Mouse (Mus musculus) stomach, postnatal 0 days (tissue): ENCODE results near the gene Ubn1.
A peak's percentile ranks its signal among the peaks of the same experiment; 100 is the strongest.

ENCODE experiments used
- CTCF ChIP-seq: IDR thresholded peaks from 2 replicates; pipeline ENCODE4 v1.5.1; 2016; ENCODE audit warnings: antibody characterized with exemption, low read depth, mild to moderate bottlenecking, moderate library complexity
- EP300 ChIP-seq: optimal IDR thresholded peaks from 2 replicates; pipeline ENCODE3; 2016; ENCODE audit warnings: antibody characterized with exemption

DNA sequence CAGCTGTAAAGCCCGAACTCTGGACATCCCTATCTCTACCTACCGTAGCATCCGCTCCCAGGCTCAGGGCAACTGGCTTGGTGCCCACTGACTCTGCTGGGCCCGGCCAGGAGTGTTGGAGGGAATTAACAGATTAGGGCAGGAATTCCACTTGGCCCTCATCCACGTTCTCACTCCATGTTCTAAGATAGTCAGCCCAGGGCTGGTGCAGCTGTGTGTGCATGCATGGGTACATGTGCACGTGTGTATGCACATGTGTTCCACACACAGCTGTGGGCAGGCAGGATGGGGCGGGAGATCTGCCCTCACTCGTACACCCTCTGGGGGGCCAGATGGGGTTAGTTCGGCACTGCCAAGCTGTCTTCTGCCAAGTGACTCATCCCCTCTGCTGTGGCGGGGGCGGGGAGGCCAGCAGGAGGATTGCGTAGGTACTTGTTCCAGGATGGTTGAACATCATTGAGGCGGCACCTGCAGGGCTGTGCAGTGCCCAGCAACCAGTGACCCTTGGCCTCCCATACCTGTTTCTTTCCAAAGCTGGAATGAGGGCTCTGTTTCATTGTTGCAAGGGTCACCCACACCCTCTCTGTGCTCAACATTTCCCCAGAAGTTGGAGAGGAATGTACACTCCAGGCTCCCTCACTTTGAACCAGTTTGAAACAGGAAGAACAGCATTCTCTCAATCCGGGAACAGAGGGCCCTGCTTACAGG lies 84.9 kb downstream of the Ubn1 start:
- TF ChIP-seq EP300 (peak; percentile 61), CTCF (peak; percentile 15; the same call in 1 of the 2 replicates)
